Mouse (Mus musculus): ENCODE data around the gene Frmpd1.

GRCm38 (mm10) chr4:45238260-45238659, 53.6 kb downstream of the Frmpd1 start:
- no peak for TF ChIP-seq CTCF (IDR thresholded peaks at IDR 0.05)
- no peak for TF ChIP-seq EP300 (IDR thresholded peaks at IDR 0.05)
